Mouse (Mus musculus) midbrain, embryonic 16.5 days (tissue): ENCODE measurements around the gene S100a1. TPM values are rescaled to one million over a fixed set of nuclear protein-coding genes. Genes with fewer than 3 reads are reported as not detected.

Experiments used
- ATAC-seq: fragments of 200-750 bp; cut with Nextera tagmentation; 2 replicates; pipeline ENCODE4 v1.8.0; 2017; ENCODE audit warnings: moderate TSS enrichment
- H3K27ac ChIP-seq: fragments of 300-500 bp; sonication (generic); 2 replicates; pipeline ENCODE4 v1.5.1; 2014; ENCODE audit warnings: mild to moderate bottlenecking, low read length, mixed read lengths
- H3K27me3 ChIP-seq: fragments of 300-500 bp; sonication (generic); 2 replicates; pipeline ENCODE4 v1.6.1; 2014; ENCODE audit warnings: low read depth, low read length, mixed read lengths; ENCODE audit not compliant: control insufficient read depth, insufficient read depth
- H3K36me3 ChIP-seq: fragments of 300-500 bp; sonication (generic); 2 replicates; pipeline ENCODE4 v1.6.1; 2014; ENCODE audit warnings: mild to moderate bottlenecking, low read length, moderate library complexity, mixed read lengths; ENCODE audit not compliant: control insufficient read depth, insufficient read depth
- H3K4me1 ChIP-seq: fragments of 300-500 bp; sonication (generic); 2 replicates; pipeline ENCODE4 v1.6.1; 2014; ENCODE audit warnings: mild to moderate bottlenecking, low read length, mixed read lengths; ENCODE audit not compliant: control insufficient read depth, insufficient read depth
- H3K4me2 ChIP-seq: fragments of 300-500 bp; sonication (generic); 2 replicates; pipeline ENCODE4 v1.6.1; 2014; ENCODE audit warnings: mild to moderate bottlenecking, low read length, mixed read lengths
- H3K4me3 ChIP-seq: fragments of 300-500 bp; sonication (generic); 2 replicates; pipeline ENCODE4 v1.5.1; 2014; ENCODE audit warnings: low read depth, mild to moderate bottlenecking, low read length, moderate library complexity, mixed read lengths
- H3K9ac ChIP-seq: fragments of 300-500 bp; sonication (generic); 2 replicates; pipeline ENCODE4 v1.6.1; 2014; ENCODE audit warnings: low read depth, low read length, mixed read lengths
- H3K9me3 ChIP-seq: fragments of 300-500 bp; sonication (generic); replicated peaks from 2 replicates; pipeline ENCODE4 v1.6.1; 2014; ENCODE audit warnings: mild to moderate bottlenecking, low read length, mixed read lengths; ENCODE audit not compliant: control insufficient read depth, poor library complexity, severe bottlenecking
- WGBS: fragments of 180-500 bp; shearing (Covaris S2); extraction: QIAGEN DNeasy Blood & Tissue Kit; methylation state at CpG from one replicate; pipeline ENCODE4 v1.1.7; 2014; 5-methylcytosine and 5-hydroxymethylcytosine counted together
- polyA plus RNA-seq: library from polyadenylated mRNA; unstranded; fragments of >200 nt; fragmentation: Nextera tagmentation; extraction: Ambion mirVana; gene quantifications from 2 replicates; pipeline ENCODE4 v1.2.1, GENCODE M21; 2015

Gene S100a1
- polyA plus RNA-seq, 1 experiment from 2014 or later = 19.5 TPM

- peak; percentile 99 for ATAC-seq
- under 1% methylated on average over 45 of the region's 45 CpGs for WGBS
These were observed 38.2 kb downstream of the S100a1 start, which contains the start of gene Ilf2 for GRCm38 (mm10) chr3:90475831-90476611. Gene Ilf2, plus strand, starts transcription at chr3:90476126.

GRCm38 (mm10) chr3:90475151-90475830, 38.9 kb downstream of the S100a1 start:
- no peak overlapping the region for H3K27ac ChIP-seq
- peak; percentile 46 for ATAC-seq
- WGBS = 44% methylated on average over 15 of the region's 16 CpGs

More at GRCm38 (mm10) chr3:90475831-90476611, 38.2 kb downstream of the S100a1 start, which contains the start of gene Ilf2:
- H3K9ac ChIP-seq = peak within 1 kb of the TSS; percentile 78
- H3K4me3 ChIP-seq = peak within 1 kb of the TSS; percentile 72
- peaks cover 3% of the 10 kb centered on the region; the same call in 1 of the 2 replicates for H3K36me3 ChIP-seq
- H3K9me3 ChIP-seq = no peaks in the 10 kb centered on the region
- peak within 1 kb of the TSS; percentile 63 for H3K4me2 ChIP-seq
- peak within 1 kb of the TSS; percentile 91 for H3K27ac ChIP-seq
- H3K27me3 ChIP-seq = no peaks in the 10 kb centered on the region
- peaks cover 12% of the 10 kb centered on the region for H3K4me1 ChIP-seq

GRCm38 (mm10) chr3:90472213-90472612, 42.0 kb downstream of the S100a1 start:
- WGBS = 29% methylated on average over 3 of the region's 3 CpGs
- no peak overlapping the region for H3K4me3 ChIP-seq
- H3K9me3 ChIP-seq = no peaks in the 10 kb centered on the region
- no peak for ATAC-seq
- no peak overlapping the region for H3K27ac ChIP-seq
- peaks cover 5% of the 10 kb centered on the region for H3K4me1 ChIP-seq
- 0 out of 2 replicates have a peak, but pooled peaks cover 3% of the 10 kb centered on the region for H3K27me3 ChIP-seq
- H3K4me2 ChIP-seq = no peak overlapping the region
- no peaks in the 10 kb centered on the region for H3K36me3 ChIP-seq
- no peak overlapping the region for H3K9ac ChIP-seq

More at GRCm38 (mm10) chr3:90475151-90475830, 38.9 kb downstream of the S100a1 start:
- no peaks in the 10 kb centered on the region for H3K27me3 ChIP-seq
- 0 out of 2 replicates have a peak, but pooled peaks cover 3% of the 10 kb centered on the region for H3K36me3 ChIP-seq
- H3K4me1 ChIP-seq = peaks cover 12% of the 10 kb centered on the region
- no peak overlapping the region for H3K9ac ChIP-seq
- H3K4me3 ChIP-seq = peak overlapping the region; percentile 39
- H3K4me2 ChIP-seq = peak overlapping the region; percentile 45
- no peaks in the 10 kb centered on the region for H3K9me3 ChIP-seq

- Histone ChIP-seq H3K4me1 (peaks cover 10% of the 10 kb centered on the region), H3K9me3 (no peaks in the 10 kb centered on the region), H3K4me3 (no peak overlapping the region), H3K27me3 (peaks cover 34% of the 10 kb centered on the region), H3K27ac (no peak overlapping the region), H3K9ac (no peak overlapping the region), H3K36me3 (no peaks in the 10 kb centered on the region), H3K4me2 (no peak overlapping the region)
- no peak for ATAC-seq
- 91% methylated on average over 10 of the region's 10 CpGs for WGBS
These were observed 46.4 kb downstream of the S100a1 start for GRCm38 (mm10) chr3:90467618-90468300.

- H3K27ac ChIP-seq = no peak overlapping the region
- H3K4me2 ChIP-seq = peak overlapping the region; percentile 98
- H3K4me1 ChIP-seq = peaks cover 10% of the 10 kb centered on the region
- under 1% methylated on average over 15 of the region's 15 CpGs for WGBS
- peaks cover 43% of the 10 kb centered on the region for H3K27me3 ChIP-seq
- H3K9ac ChIP-seq = peak overlapping the region; percentile 61; the same call in 1 of the 2 replicates
- peak overlapping the region; percentile 65 for H3K4me3 ChIP-seq
- H3K36me3 ChIP-seq = no peaks in the 10 kb centered on the region
- ATAC-seq = peak; percentile 50
- H3K9me3 ChIP-seq = no peaks in the 10 kb centered on the region
These were observed 47.9 kb downstream of the S100a1 start for GRCm38 (mm10) chr3:90466311-90466766.

- H3K4me1 ChIP-seq = peaks cover 10% of the 10 kb centered on the region
- H3K4me3 ChIP-seq = peak within 1 kb of the TSS; percentile 65
- H3K36me3 ChIP-seq = no peaks in the 10 kb centered on the region
- peaks cover 43% of the 10 kb centered on the region for H3K27me3 ChIP-seq
- H3K4me2 ChIP-seq = peak within 1 kb of the TSS; percentile 98
- WGBS = 0% methylated on average over 21 of the region's 49 CpGs
- no peaks in the 10 kb centered on the region for H3K9me3 ChIP-seq
- H3K9ac ChIP-seq = peak within 1 kb of the TSS; percentile 61
- H3K27ac ChIP-seq = no peak within 1 kb of the TSS
- ATAC-seq = peak; percentile 47
These were observed 48.4 kb downstream of the S100a1 start, which contains the start of gene Npr1 for GRCm38 (mm10) chr3:90465686-90466310. Gene Npr1, minus strand, starts transcription at chr3:90465866.

GRCm38 (mm10) chr3:90465081-90465685, 49.0 kb downstream of the S100a1 start:
- Histone ChIP-seq H3K4me3 (peak overlapping the region; percentile 65), H3K4me1 (peaks cover 10% of the 10 kb centered on the region), H3K27me3 (peaks cover 43% of the 10 kb centered on the region), H3K36me3 (no peaks in the 10 kb centered on the region), H3K4me2 (peak overlapping the region; percentile 98), H3K27ac (no peak overlapping the region), H3K9me3 (no peaks in the 10 kb centered on the region), H3K9ac (peak overlapping the region; percentile 61)
- under 1% methylated on average over 75 of the region's 75 CpGs for WGBS
- ATAC-seq = peak; percentile 36

- Histone ChIP-seq H3K27me3 (peaks cover 43% of the 10 kb centered on the region), H3K27ac (no peak overlapping the region), H3K9ac (peak overlapping the region; percentile 61), H3K4me1 (peaks cover 10% of the 10 kb centered on the region), H3K36me3 (no peaks in the 10 kb centered on the region), H3K9me3 (no peaks in the 10 kb centered on the region), H3K4me2 (peak overlapping the region; percentile 98), H3K4me3 (peak overlapping the region; percentile 65)
- 12% methylated on average over 37 of the region's 37 CpGs for WGBS
- peak; percentile 20 for ATAC-seq
These were observed 49.6 kb downstream of the S100a1 start for GRCm38 (mm10) chr3:90464552-90465080.
